Mouse (Mus musculus) Muller cell, postnatal 12 days (primary cell): Measurements from ENCODE around the gene Arhgap21.

ENCODE experiments used
- DNase-seq: peaks from one replicate; pipeline ENCODE4 v3.0.0-alpha.2; 2015; ENCODE audit errors: inconsistent ontology term

The Arhgap21 gene

DNA sequence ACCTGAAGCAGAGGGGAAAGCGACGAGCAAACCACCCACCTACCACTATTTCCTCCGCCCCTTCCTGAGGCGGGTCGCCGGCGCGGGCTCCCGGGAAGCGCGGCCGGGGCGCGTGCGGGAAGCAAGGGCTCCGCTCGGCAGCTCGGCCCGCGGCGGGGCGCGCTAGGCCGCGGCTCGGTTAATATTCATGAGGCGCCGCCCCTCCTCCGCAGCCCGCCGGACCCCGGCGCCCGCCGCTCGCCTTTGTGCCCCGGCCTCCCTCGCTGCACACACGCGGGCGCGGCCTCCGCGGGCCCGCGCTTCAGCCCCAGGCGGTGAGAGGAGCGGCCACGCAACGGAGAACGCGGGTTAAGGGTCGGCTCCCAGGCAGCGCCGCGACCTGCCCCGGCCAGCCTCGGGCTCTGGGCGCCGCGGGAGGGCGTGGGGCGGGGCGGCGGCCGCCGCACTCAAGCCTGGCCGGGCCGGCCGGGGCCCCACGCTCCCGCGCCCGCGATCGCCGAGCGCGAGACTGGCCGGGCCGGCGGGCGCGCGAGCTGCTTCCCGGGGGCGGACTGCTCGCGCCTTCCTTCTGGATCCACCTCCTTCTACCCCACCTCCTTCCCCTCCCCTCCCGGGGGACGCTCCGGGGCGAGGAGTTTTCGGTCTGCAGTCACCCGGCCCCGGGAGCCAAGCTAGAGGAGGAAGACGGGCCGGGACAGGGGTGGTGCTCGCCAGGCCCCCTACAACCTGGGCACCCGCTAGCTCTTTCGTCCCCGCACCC is at the start of gene Arhgap21:
Arhgap21 (minus strand) TSS at position 441 of the 760 bp plus-strand sequence.
- DNase-seq = peak; percentile 92

DNA sequence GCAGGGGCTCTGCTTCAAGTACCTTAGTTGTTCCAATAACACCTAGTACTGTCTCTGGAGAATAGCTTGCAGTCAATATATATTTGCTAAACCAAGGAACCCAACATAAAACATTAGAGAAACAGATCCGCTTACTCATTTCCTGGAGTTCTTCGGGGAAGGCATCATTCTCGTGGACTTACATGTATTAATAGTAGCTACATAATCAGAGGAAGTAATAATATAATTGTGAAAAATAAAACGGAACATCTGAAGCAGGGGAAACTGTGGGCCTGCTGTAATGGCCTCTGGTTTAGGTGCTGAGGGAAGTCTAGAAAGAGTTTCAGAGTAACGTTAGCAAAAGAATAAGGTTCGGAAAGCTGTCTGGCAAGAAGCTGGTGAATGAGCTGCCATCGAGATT is 47.9 kb upstream of the Arhgap21 start:
- no peak for DNase-seq

DNA sequence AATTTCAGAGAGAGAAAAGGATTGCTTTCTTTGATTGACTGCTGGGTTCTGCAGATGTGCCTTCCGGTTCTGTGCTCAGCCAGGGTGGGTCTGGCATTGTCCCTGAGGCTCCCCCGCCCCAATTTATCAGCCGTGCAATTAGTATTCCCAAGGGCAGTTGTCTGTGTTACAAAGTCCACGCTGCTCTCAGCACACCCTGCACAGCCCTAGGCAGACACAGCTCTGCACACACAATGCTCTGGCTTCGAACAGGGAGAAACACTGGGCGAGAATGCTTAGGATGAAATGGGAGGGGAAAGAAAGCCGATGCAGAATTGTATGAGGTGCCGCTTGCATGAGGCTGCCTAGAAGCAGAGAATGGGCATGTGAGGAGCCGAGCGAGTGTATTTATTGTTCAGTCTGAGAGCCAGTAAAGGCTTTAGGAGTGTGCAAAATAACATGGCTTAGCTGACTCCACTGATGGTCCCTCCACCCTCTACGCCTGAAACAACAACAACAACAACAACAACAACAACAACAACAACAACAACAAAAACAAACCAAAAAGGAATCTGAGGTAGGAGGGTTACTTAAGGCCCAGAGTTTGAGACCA is 42.2 kb upstream of the Arhgap21 start:
- DNase-seq = no peak

DNA sequence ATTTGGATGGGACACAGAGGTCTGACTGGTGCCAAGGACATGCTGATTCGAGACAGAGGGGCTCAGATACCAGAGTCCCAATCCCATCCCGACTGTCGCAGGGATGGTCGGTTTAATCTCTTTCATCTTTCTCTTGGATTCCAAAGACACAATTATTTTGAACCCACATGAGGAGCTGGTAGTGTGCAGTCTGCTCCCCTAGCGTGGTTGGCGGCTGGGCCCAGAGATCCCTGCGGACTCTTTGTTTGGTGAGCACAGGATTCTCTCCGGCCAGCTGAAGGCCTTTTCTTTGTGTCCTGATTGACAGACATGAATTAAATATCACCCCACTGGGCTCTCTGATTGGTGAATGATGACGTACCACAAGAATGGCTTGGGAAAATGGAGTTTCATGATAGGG is 41.5 kb upstream of the Arhgap21 start:
- peak; percentile 54 for DNase-seq

DNA sequence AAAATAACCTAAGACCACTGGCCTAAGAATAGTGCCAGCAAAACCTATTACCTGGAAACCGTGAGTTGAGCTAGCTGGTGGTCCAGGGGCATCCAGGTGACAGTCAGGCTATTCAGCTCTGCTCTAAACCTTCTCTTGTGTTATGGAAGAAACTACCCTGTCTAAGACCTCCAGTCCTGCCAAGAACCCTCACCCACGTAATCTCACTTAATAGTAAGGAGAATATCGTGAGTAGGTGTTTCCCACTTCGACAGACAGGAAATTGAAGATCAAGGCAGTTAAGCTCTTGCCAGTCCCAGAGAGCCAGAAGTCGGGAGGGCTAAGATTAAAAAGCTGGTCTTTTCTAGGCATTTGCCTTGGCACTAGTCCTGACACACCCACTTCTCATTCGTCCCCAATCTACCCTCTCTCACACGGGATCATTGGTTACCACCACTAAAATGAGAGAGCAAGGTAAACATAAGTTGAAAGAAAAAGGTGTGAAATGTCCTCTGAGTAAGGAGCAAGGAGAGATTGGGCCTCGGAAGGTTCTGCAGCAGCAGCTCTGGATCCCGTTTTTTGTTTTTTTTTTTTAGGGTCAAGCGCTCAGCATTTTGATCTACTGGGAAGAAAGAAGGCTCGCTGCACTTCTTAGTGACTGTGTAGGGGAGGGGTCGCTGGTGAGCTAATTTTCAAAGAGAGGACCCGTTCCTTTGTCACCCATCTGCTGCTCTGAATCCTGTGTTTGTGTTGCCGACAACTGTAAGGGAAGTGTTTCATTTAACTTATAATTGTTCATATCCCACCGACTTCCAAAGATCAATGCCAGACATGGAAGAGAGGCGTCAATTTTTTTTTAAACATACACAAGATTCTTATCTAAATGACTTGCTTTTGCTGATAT is 40.8 kb upstream of the Arhgap21 start:
- DNase-seq = no peak

DNA sequence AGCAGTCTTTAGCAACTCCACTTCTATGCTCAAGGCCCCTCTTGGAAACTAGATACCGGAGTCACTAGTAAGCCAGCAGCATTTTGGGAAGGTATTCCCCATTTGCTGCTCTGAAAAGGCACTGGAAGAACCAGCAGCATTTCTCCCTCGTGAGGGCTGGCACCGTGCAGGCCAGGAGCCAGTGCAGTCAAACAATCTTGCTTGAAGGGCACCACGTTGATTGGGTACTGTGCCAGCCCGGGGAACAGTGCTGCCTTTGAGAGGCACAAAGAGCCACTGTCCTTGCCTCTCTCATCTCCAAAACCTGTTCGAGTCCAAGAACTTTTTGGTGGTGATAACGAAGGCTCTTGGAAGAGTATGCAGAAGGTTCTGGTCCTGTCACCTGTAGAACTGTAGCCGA is 33.9 kb upstream of the Arhgap21 start:
- peak; percentile 45 for DNase-seq

DNA sequence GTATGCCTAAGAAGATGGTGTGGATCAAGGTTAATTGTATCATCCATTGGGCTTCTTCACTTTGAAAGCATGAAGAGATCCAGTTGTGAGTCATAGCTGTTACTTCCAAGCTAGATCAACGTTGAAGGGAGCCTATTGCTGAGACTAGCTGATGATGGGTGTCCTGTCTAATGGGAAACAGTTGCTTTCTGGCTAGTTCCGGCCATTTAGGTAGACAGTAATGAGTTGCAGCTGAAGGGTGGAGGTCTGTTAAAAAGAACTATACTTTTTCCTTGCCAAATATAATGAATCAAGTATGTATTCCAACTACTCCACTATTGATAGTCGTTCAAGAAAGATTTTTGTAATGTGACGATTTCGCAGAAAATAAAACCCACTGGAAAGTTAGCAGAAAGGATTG is 32.5 kb upstream of the Arhgap21 start:
- DNase-seq = no peak

DNA sequence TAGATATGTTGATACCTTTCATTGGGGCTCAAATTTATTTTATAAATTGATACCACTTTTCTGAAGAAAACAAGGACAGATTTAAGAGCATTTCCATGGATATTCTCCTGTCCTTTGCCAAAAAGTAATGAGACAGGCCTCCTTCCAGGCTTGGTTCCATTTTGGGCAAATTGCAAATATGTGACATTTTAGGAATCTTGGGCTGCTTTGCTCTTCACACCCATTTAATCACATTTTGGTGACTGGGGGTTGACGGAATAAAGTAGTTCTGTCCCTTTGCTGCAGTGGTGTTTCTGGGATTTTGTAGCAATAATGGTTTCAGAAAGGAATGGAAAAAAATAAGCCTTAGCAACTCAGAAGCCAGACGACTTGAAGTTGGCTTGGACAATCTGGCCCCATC is 26.9 kb upstream of the Arhgap21 start:
- DNase-seq = no peak

DNA sequence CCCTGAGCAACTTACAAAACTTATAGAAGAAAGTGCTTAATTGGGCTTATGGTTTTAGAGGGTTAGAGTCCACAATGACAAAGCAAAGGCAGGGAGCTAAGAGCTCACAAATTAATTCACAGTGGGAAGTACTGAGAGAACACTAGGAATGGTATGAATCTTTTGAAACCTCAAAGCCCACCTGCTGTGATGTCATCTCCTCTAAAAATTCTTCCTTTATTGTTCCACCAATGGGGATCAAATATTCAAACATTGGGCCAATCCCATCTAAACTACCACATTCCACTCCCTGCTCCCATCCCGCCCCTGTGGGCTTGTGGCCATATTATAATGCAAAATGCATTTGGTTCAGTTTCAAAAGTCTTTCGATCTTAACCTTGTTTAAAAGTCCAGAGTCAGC is 22.8 kb upstream of the Arhgap21 start:
- DNase-seq = peak; percentile 67

DNA sequence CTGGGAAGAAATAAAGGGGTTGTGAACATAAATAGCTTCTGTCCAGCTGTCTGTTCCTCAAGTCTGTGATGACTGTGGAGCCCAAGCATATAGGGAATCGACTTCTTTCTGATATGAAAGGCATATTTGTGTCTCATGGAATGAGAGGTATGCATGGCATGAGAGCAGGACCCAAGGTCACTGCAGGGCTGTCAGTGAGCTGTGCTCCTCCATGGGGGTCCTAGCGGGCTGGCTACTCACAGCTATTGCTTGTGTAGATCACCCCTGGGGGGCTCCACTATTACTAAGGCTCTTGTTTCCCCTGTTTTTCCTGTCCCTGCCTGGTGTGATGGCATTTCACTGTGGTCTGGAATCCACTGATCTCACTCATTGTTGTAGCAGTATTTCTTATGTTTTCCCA is 22.2 kb upstream of the Arhgap21 start:
- peak; percentile 53 for DNase-seq

DNA sequence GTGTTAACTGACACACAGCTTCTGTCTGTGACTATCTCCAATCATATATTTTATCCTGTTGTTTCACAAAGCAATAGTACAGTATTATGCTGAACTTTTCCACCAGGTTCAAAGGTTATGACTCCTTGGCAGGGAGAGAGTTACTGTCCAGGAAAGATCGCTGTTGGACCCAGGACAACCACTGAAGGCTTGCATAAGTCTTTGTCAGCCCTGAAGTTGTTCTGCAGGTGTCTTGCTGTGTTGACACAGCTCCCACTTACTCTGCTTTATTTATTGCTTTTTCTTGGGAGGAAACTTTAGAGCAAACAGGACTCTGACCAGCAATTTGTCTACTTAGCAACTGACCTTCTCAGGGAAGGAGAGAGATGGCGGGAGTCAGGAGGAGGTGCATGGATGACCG is 21.4 kb upstream of the Arhgap21 start:
- no peak for DNase-seq

DNA sequence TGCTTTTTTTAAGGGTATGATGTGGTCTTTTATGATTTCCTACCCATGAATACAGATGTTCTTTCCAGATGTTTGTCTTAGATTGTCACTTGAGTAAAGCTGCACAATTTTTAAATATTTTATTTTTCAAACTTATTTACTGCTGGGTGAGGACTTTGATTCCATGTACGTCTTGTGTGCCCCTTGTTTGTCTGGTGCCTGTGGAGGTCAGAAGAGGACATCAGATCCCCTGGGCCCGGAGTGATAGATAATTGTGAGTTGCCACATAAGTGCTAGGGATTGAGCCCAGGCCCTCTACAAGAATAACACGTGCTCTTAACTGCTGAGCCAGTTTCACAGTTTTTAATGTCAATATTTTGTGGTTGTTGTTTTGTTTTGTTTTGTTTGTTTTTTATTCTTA is 19.1 kb upstream of the Arhgap21 start:
- no peak for DNase-seq

DNA sequence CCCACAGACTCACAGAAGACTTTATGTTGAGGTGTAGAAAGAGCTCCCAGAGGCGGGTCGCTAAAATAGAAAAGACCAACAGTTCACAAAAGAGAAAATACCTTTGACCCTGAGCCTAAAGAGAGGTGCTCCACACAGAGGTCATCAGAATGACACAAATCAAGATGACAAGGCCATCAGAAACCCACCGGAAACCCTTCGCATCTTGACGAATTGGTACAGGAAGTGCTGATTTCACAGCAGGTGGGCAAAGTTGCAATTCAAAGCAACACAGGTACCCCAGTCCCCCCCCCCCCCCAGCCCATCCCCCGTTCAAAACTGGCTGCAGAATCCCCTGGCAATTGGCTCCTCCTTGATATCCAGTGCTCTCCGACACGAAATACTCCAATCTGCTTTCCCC is 10.0 kb upstream of the Arhgap21 start:
- DNase-seq = no peak

DNA sequence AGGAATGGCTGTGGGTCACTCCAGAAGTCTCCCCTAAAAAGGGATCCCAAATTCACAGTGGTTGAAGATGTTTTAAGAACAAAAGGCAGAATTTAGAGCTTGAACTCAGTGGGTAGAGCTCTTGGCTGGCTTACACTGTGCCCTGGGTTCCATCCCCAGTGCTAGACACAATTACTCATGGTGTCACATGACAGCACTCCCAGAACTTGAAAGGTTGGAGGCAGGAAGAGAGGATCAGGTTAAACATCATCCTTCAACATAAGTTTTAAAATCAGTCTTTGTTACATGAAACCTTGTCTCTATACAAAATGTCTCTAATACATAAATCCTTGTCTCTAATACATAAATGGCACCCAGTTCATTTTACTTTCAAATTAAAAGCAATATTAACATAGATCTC is 8.4 kb upstream of the Arhgap21 start:
- DNase-seq = no peak

DNA sequence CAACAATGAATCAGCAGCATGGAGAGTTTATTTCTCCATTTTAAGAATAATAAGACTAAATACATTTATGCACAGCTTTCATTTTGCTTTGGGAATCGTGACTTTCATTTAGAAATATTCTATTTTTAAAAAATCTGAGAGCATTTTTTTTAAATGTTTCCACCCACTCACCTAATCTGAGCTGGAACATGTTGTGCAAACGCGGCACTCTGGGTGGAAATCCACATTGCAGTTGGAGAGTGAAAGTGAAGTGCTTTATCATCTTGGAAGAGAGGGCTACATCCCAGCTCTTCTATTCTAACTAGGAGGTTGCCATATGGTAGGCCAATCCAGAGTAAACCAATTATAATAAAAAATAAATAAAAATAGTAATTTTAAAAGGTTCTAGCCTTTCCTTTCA is 4.8 kb upstream of the Arhgap21 start:
- no peak for DNase-seq

DNA sequence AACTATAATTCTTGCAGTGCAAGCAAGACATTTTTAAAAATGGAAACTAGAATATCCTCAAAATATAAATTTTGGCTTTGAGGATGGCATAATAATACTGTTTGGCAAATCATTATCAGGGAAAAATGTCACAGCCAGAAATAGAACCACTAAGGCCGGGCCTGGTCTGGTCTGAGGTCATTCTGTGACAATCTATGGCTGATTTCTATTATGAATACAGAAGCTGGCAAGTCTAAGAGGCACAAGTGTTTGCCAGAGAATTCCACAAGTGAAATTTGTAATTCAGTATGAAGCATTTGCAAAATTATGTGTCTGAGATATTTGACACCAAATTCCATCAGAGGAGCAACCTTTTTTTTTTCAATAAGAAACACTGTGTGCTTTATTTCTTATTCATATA is 3.5 kb upstream of the Arhgap21 start:
- DNase-seq = peak; percentile 92

DNA sequence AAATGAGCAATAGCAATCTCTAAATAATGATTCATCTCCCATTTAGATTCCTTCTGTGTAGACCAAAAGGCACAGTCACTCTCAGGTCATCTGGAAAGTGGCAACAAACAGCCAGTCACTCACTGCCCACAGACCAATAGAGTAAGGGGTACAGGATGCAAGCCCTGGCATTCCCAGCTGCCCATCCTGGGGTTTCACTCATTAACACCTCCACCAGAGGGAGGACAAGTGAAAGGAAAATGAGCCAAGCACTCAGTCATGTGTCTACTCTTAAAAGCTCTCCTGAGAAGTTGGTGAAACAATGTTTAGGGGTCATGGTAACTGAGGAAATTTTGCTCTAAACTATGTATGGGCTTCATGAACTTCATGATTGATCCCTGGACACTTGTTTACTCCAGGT is 2.9 kb upstream of the Arhgap21 start:
- peak; percentile 78 for DNase-seq

DNA sequence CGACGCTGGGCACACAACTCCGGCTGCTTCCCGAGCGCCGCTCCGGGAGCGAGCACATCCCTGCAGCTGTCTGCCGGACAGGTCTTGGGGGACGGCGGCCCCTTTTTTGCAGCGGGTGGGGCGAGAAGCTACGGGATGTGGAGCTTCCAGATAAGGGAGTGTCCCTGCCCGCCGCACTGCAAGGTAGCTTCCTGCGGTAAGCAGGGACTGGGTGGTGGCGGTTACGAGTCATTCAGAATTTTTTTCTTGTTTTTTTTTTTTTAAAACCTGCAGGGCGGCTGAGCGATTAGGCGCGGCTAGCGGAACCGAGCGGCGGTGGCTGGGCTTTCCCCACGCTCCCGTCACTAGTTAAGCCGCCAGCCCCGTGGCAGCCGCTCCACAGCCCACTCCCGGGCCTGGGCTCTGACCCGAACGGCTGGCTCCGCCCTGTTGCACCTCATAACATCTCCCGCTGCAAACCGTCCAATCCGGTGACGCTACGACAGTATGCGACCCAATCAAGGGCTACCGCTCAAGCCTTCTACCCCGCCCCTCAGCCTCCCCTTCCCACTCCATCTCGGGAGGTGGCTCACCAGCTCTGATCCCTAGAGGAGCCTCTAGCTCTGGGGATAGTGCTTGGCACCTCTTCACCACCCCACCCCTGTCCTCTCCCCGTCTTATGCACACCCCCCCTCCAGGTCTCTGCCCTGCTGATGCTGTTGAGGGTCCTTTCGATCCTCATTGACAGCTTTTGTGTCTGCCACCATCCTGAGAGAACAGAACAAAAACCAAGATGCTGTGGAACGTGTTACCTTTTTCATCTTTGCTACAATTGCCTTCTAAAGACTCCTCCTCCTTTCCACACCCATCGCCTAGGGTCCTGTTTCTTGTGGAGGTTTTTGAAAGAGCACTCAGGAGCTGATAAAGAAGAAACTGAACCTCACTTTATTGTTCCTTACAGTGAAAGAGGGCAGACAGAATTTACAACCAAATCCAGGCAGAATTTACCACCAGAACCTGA is 820 bp upstream of the Arhgap21 start:
- peak; percentile 97 for DNase-seq

DNA sequence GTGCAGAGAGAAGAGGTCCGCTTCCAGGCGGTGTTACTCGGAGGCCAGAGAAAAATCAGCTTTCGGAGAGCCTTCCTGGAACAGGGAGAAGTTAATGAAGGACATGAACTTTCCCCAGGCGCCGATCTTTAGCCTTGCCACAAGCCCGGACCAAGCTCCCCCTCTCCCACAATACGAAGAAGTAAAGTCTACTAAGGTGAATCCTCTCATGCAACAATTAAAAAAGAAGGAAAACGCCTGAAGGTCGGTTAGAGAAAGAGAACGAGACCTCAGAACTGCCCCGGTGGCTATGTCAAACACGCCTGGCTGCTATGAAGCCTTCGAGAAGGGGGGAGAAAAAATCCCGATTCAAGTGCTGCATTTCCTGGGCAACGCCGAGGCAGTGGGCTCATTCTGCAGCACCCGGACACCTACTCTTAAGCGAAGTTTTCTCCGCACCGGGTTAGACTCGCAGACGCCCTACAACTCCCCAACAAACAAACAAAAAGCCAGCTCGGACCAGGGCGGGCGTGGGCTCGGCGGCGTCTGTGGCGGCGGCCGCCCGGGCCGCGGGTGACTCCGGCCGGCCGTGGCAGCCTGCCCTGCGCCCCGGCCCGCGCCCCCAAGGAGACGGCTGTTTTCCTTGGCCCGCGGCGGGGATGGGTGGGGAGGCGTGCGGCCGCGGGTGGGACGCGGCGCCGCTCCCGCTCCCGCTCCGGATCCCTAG is 882 bp downstream of the Arhgap21 start:
- DNase-seq = peak; percentile 52

DNA sequence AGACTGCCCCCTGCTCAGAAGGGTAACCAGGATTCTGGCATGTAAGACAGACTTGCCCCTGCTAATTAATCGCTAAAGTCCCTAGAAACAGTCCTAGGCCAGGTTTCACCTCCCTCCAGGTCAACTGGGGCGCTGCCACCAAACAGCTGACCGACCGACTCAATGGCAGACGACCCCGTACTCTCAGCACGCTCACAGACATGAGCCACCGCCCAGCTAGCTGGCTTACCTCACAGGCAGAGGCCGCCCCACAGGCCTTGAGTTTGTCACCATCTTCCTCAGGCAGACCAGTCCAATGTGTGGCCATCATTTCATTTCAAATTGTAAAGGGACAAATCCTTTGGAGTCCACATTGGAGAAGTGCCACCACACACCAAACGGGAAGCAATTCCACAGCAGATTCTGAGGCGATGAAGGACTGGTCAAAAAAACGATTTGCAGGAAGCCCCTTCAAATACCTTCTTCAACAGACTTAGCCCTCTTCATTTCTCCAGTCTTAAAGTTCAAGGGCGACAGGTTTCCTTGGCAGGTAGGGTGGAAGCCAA is 1.5 kb downstream of the Arhgap21 start:
- peak; percentile 61 for DNase-seq
